Mouse (Mus musculus) CH12.LX (cell line): ENCODE results near the gene Scarb1. TPM values are rescaled to one million over a fixed set of nuclear protein-coding genes. Genes with fewer than 3 reads are reported as not detected.
A peak's percentile ranks its signal among the peaks of the same experiment; 100 is the strongest.

Source experiments
- DNase-seq: peaks from one replicate; pipeline ENCODE4 v3.0.0-alpha.2; 2013; ENCODE audit errors: extremely low read depth
- H3K27ac ChIP-seq: 2 replicates; pipeline ENCODE4 v1.5.1; 2012; ENCODE audit warnings: low read depth, mild to moderate bottlenecking, control low read depth, moderate library complexity; ENCODE audit not compliant: insufficient read depth
- H3K27me3 ChIP-seq: replicated peaks from 2 replicates; pipeline ENCODE3; 2012; ENCODE audit warnings: inconsistent platforms
- H3K36me3 ChIP-seq, 2 experiments: replicated peaks in 1 of 2; 2 replicates each; pipeline versions ENCODE3 to v1.6.1; 2012; ENCODE audit warnings: inconsistent platforms in 1 of 2, low read length in 1 of 2, mild to moderate bottlenecking in 1 of 2, mixed read lengths in 1 of 2, moderate library complexity in 1 of 2; ENCODE audit not compliant: control insufficient read depth in 1 of 2, insufficient read depth in 1 of 2
- H3K4me1 ChIP-seq, 2 experiments: 2 replicates each; pipeline ENCODE4 v1.6.1; 2012; ENCODE audit warnings: inconsistent platforms in 1 of 2, moderate library complexity in 1 of 2; ENCODE audit not compliant: insufficient read depth in 2 of 2, control insufficient read depth in 1 of 2
- H3K4me2 ChIP-seq: 2 replicates; pipeline ENCODE4 v1.6.1; 2012; ENCODE audit warnings: low read depth, mild to moderate bottlenecking, control low read depth; ENCODE audit not compliant: poor library complexity, insufficient read depth, severe bottlenecking
- H3K4me3 ChIP-seq, 3 experiments: fragments of 150-350 bp in 1 of 3; sonication (generic) in 1 of 3; replicated peaks in 1 of 3; 2 replicates each; pipeline versions ENCODE3 to v1.5.1; 2011 to 2012; ENCODE audit warnings: low read depth in 2 of 3, low read length in 2 of 3, mild to moderate bottlenecking in 2 of 3, moderate library complexity in 2 of 3, control low read depth in 1 of 3, improper control_type of control experiment in 1 of 3, inconsistent platforms in 1 of 3, mixed read lengths in 1 of 3; ENCODE audit not compliant: poor library complexity in 1 of 3
- H3K79me2 ChIP-seq: replicated peaks from 2 replicates; pipeline ENCODE4 v1.6.1; 2012; ENCODE audit warnings: mild to moderate bottlenecking, moderate library complexity; ENCODE audit not compliant: control insufficient read depth, poor library complexity, insufficient read depth, severe bottlenecking; ENCODE audit errors: extremely low read depth
- H3K9ac ChIP-seq: 2 replicates; pipeline ENCODE4 v1.6.1; 2012; ENCODE audit warnings: low read depth, mild to moderate bottlenecking, control low read depth, moderate library complexity; ENCODE audit not compliant: insufficient read depth
- H3K9me3 ChIP-seq: replicated peaks from 2 replicates; pipeline ENCODE3; 2012; ENCODE audit warnings: low read length, inconsistent platforms, mixed read lengths
- BHLHE40 ChIP-seq: IDR thresholded peaks from 2 replicates; pipeline ENCODE4 v1.6.1; 2011; ENCODE audit warnings: mild to moderate bottlenecking, low read depth, low read length, improper control_type of control experiment
- CTCF ChIP-seq, 2 experiments: IDR thresholded peaks in 1 of 2; conservative IDR thresholded peaks in 1 of 2; 2 replicates each; pipeline ENCODE4 v1.5.1; 2011 to 2012; ENCODE audit warnings: low read depth in 2 of 2, low read length in 2 of 2, improper control_type of control experiment in 1 of 2, inconsistent platforms in 1 of 2, mild to moderate bottlenecking in 1 of 2, moderate library complexity in 1 of 2
- ETS1 ChIP-seq: conservative IDR thresholded peaks from 2 replicates; pipeline ENCODE4 v1.6.1; 2012; ENCODE audit warnings: low read depth, mild to moderate bottlenecking, inconsistent platforms, low read length, improper control_type of control experiment, moderate library complexity
- IRF4 ChIP-seq: IDR thresholded peaks from 2 replicates; pipeline ENCODE4 v1.6.1; 2014; ENCODE audit warnings: low read depth, mild to moderate bottlenecking, inconsistent platforms, low read length, improper control_type of control experiment
- JUN ChIP-seq: IDR thresholded peaks from 2 replicates; pipeline ENCODE4 v1.6.1; 2011; ENCODE audit warnings: low read depth, mild to moderate bottlenecking, low read length, improper control_type of control experiment, moderate library complexity; ENCODE audit not compliant: insufficient read depth
- MAFK ChIP-seq: IDR thresholded peaks from 2 replicates; pipeline ENCODE4 v1.6.1; 2011; ENCODE audit warnings: low read length, improper control_type of control experiment; ENCODE audit not compliant: insufficient replicate concordance
- MAX ChIP-seq: IDR thresholded peaks from 2 replicates; pipeline ENCODE4 v1.6.1; 2011; ENCODE audit warnings: low read length, improper control_type of control experiment
- MXI1 ChIP-seq: IDR thresholded peaks from 2 replicates; pipeline ENCODE4 v1.6.1; 2011; ENCODE audit warnings: mild to moderate bottlenecking, low read depth, low read length, improper control_type of control experiment
- MYC ChIP-seq: IDR thresholded peaks from 2 replicates; pipeline ENCODE4 v1.6.1; 2011; ENCODE audit warnings: low read depth, mild to moderate bottlenecking, improper control_type of control experiment, low read length
- NELFE ChIP-seq: IDR thresholded peaks from 2 replicates; pipeline ENCODE4 v1.6.1; 2011; ENCODE audit warnings: low read depth, low read length, improper control_type of control experiment
- SIN3A ChIP-seq: IDR thresholded peaks from 2 replicates; pipeline ENCODE4 v1.6.1; 2012; ENCODE audit warnings: low read length, improper control_type of control experiment, inconsistent platforms
- TBP ChIP-seq: conservative IDR thresholded peaks from 2 replicates; pipeline ENCODE4 v1.6.1; 2011; ENCODE audit warnings: low read depth, low read length, improper control_type of control experiment
- UBTF ChIP-seq: IDR thresholded peaks from 2 replicates; pipeline ENCODE4 v1.6.1; 2012; ENCODE audit warnings: low read depth, mild to moderate bottlenecking, inconsistent platforms, low read length, improper control_type of control experiment, moderate library complexity
- ZC3H11A ChIP-seq: IDR thresholded peaks from 2 replicates; pipeline ENCODE4 v1.6.1; 2012; ENCODE audit warnings: low read depth, mild to moderate bottlenecking, inconsistent platforms, low read length, improper control_type of control experiment
- dilution Hi-C: fragments of 300-500 bp; cut with MboI; formaldehyde crosslinking; loops from 2 replicates; pipeline ENCODE4 v1.14.3; 2020; ENCODE audit warnings: low sequenced_read_pairs; ENCODE audit not compliant: extremely low pct_unique_long_range_greater_than_20kb, extremely low pct_ligation_motif_present
- in situ Hi-C: fragments of 300-500 bp; cut with MboI; formaldehyde crosslinking; loops from 3 replicates; pipeline ENCODE4 v1.14.3; 2019; ENCODE audit warnings: low sequenced_read_pairs, low pct_ligation_motif_present, low pct_unique_long_range_greater_than_20kb, mixed read lengths
- polyA plus RNA-seq: library from polyadenylated mRNA; unstranded; fragments of >175 nt; gene quantifications from 2 replicates; pipeline ENCODE4 v1.2.1, GENCODE M21; 2012; ENCODE audit warnings: low read depth; ENCODE audit not compliant: insufficient read length
- total RNA-seq, 2 experiments: library from RNA; depleted of rRNA; stranded (reverse); fragments of 300-350 nt in 1 of 2; fragments of >200 nt in 1 of 2; gene quantifications; 2 replicates each; pipeline ENCODE4 v1.2.3; 2012 to 2014

Gene Scarb1
- total and polyA plus RNA-seq, 3 experiments: 11.6 to 24.7 (median 20.0) TPM

GRCm38 (mm10) chr5:125339851-125340531 is 903 bp downstream of the Scarb1 start:
- no peak for DNase-seq
- Histone ChIP-seq H3K4me1 (peaks cover 5 to 25% of the 10 kb centered on the region in 2 experiments; a peak in 2 of 4 replicates), H3K9ac (no peak overlapping the region; the same call in 1 of the 2 replicates), H3K4me2 (peak overlapping the region; percentile 67), H3K4me3 (peak overlapping the region; percentile 50 to 79 (median 64)), H3K9me3 (no peaks in the 10 kb centered on the region), H3K79me2 (no peaks in the 10 kb centered on the region), H3K36me3 (peaks cover 0 to 22% of the 10 kb centered on the region in 2 experiments), H3K27ac (no peak overlapping the region), H3K27me3 (peaks cover 7% of the 10 kb centered on the region)
- TF ChIP-seq JUN (no peak), IRF4 (no peak), ETS1 (no peak), MAFK (no peak), TBP (no peak), ZC3H11A (no peak), NELFE (no peak), CTCF (conservative IDR thresholded peaks at IDR 0.05 in 1 of 2, IDR thresholded peaks at IDR 0.05 in 1 of 2; ENCODE audit: low read depth in 2 of 2, low read length in 2 of 2) (no peak)
- dilution Hi-C loops (no loop called here), in situ Hi-C loops (loop anchor here (10.0 kb wide), 1 partner anchor 435 kb away; no protein-coding TSS in a partner anchor)

- Histone ChIP-seq H3K79me2 (no peaks in the 10 kb centered on the region), H3K4me2 (peak overlapping the region; percentile 67; the same call in 1 of the 2 replicates), H3K4me1 (peaks cover 5 to 25% of the 10 kb centered on the region in 2 experiments; a peak in 2 of 4 replicates), H3K27me3 (peaks cover 7% of the 10 kb centered on the region), H3K9me3 (no peaks in the 10 kb centered on the region), H3K27ac (no peak overlapping the region), H3K9ac (no peak overlapping the region), H3K4me3 (peak overlapping the region; percentile 50 to 79 (median 64)), H3K36me3 (peaks cover 0 to 27% of the 10 kb centered on the region in 2 experiments)
- TF ChIP-seq MXI1 (peak; percentile 71), UBTF (no peak), BHLHE40 (peak; percentile 71), MYC (no peak), SIN3A (peak; percentile 23; the same call in 1 of the 2 replicates), MAX (0 out of 2 replicates have a peak, but pooled peaks have one; percentile 47)
- dilution Hi-C loops: no loop called here
- in situ Hi-C loops: no loop called here
- DNase-seq: peak; percentile 46
Observed at GRCm38 (mm10) chr5:125339108-125339751, 1.7 kb downstream of the Scarb1 start.
